Mouse (Mus musculus) neutrophil, adult 59 days (primary cell): ENCODE data around the gene Flrt3. TPM values are rescaled to one million over a fixed set of nuclear protein-coding genes. Genes with fewer than 3 reads are reported as not detected.

Source experiments
- total RNA-seq, 2 experiments: library from RNA; stranded (reverse); gene quantifications; 1 replicate in 1 of 2; 2 replicates in 1 of 2; pipeline ENCODE4 v1.2.4; 2023

The Flrt3 gene
- not detected for total RNA-seq

GRCm38 (mm10) chr2:140670963-140671702 is at the start of gene Flrt3:
Flrt3 (minus strand) TSS chr2:140671469.

